Mouse (Mus musculus): Measurements from ENCODE around the gene Dapk2. TPM values are rescaled to one million over a fixed set of nuclear protein-coding genes. Genes with fewer than 3 reads are reported as not detected.

Gene Dapk2
- polyA plus RNA-seq, 1 experiment: 10.8 TPM

GRCm38 (mm10) chr9:66243240-66243639 is 85.2 kb downstream of the Dapk2 start:
- Histone ChIP-seq H3K9me3 (ENCODE audit: control insufficient read depth, low read length) (no peaks in the 10 kb centered on the region), H3K36me3 (ENCODE audit: control insufficient read depth) (peaks cover 89% of the 10 kb centered on the region), H3K4me1 (ENCODE audit: control insufficient read depth) (peaks cover 27% of the 10 kb centered on the region), H3K4me3 (replicated peaks) (no peak overlapping the region), H3K27me3 (ENCODE audit: control insufficient read depth) (no peaks in the 10 kb centered on the region)
- TF ChIP-seq TAL1 (IDR thresholded peaks at IDR 0.05; ENCODE audit: low read length) (no peak), GATA1 (IDR thresholded peaks at IDR 0.05; ENCODE audit: low read length) (no peak)

- H3K27me3 ChIP-seq (ENCODE audit: control insufficient read depth): no peaks in the 10 kb centered on the region
- H3K4me1 ChIP-seq (ENCODE audit: control insufficient read depth): peaks cover 19% of the 10 kb centered on the region
- TF ChIP-seq TAL1 (IDR thresholded peaks at IDR 0.05; ENCODE audit: low read length) (no peak), GATA1 (IDR thresholded peaks at IDR 0.05; ENCODE audit: low read length) (no peak)
- H3K4me3 ChIP-seq (replicated peaks): no peak overlapping the region
- no peaks in the 10 kb centered on the region for H3K9me3 ChIP-seq (ENCODE audit: control insufficient read depth, low read length)
- peaks cover 89% of the 10 kb centered on the region for H3K36me3 ChIP-seq (ENCODE audit: control insufficient read depth)
Measured at GRCm38 (mm10) chr9:66244079-66244478, 86.1 kb downstream of the Dapk2 start.

GRCm38 (mm10) chr9:66245707-66246106 is 87.7 kb downstream of the Dapk2 start:
- peaks cover 89% of the 10 kb centered on the region for H3K36me3 ChIP-seq (ENCODE audit: control insufficient read depth)
- H3K27me3 ChIP-seq (ENCODE audit: control insufficient read depth): no peaks in the 10 kb centered on the region
- H3K4me3 ChIP-seq (replicated peaks): no peak overlapping the region
- H3K9me3 ChIP-seq (ENCODE audit: control insufficient read depth, low read length): no peaks in the 10 kb centered on the region
- TF ChIP-seq TAL1 (IDR thresholded peaks at IDR 0.05; ENCODE audit: low read length): no peak
- H3K4me1 ChIP-seq (ENCODE audit: control insufficient read depth): peaks cover 5% of the 10 kb centered on the region

GRCm38 (mm10) chr9:66249281-66249680 is 91.3 kb downstream of the Dapk2 start:
- no peak for TF ChIP-seq GATA1 (IDR thresholded peaks at IDR 0.05; ENCODE audit: low read length)
- no peak for TF ChIP-seq TAL1 (IDR thresholded peaks at IDR 0.05; ENCODE audit: low read length)
- H3K36me3 ChIP-seq (ENCODE audit: control insufficient read depth): peaks cover 95% of the 10 kb centered on the region
- H3K27me3 ChIP-seq (ENCODE audit: control insufficient read depth): no peaks in the 10 kb centered on the region
- no peak overlapping the region for H3K4me3 ChIP-seq (replicated peaks)
- H3K9me3 ChIP-seq (ENCODE audit: control insufficient read depth, low read length): no peaks in the 10 kb centered on the region
- no peaks in the 10 kb centered on the region for H3K4me1 ChIP-seq (ENCODE audit: control insufficient read depth)

DNA sequence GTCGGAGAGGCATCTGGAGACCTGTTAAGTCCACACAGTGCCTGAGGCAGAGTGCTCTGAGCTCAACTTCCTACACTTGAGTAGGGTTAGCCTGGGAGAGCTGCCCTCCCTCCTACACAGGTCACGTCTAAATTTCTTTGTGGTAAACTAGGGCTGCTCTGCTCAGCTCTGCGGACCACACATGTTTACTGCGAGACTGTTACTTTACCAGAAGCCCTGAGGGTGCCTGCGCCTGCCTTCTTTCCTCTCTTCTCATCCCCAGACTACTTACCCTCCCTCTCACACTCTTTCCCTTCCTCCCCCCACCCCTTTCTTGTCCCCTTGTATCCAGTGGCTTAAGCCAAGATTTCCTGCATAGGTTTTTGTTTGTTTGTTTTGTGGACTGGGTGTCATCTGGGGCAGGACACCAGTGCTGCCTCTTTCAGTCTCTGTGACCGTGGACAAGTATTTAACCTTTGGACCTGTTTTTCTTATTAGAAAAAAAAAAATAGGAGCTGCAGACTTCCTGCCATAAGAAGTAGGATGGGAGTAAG is 93.2 kb downstream of the Dapk2 start:
- Histone ChIP-seq H3K27me3 (ENCODE audit: control insufficient read depth) (no peaks in the 10 kb centered on the region), H3K9me3 (ENCODE audit: control insufficient read depth, low read length) (no peaks in the 10 kb centered on the region), H3K36me3 (ENCODE audit: control insufficient read depth) (peaks cover 95% of the 10 kb centered on the region), H3K4me3 (replicated peaks) (no peak overlapping the region), H3K4me1 (ENCODE audit: control insufficient read depth) (no peaks in the 10 kb centered on the region)
- TF ChIP-seq TAL1 (IDR thresholded peaks at IDR 0.05; ENCODE audit: low read length) (no peak), GATA1 (IDR thresholded peaks at IDR 0.05; ENCODE audit: low read length) (no peak)

DNA sequence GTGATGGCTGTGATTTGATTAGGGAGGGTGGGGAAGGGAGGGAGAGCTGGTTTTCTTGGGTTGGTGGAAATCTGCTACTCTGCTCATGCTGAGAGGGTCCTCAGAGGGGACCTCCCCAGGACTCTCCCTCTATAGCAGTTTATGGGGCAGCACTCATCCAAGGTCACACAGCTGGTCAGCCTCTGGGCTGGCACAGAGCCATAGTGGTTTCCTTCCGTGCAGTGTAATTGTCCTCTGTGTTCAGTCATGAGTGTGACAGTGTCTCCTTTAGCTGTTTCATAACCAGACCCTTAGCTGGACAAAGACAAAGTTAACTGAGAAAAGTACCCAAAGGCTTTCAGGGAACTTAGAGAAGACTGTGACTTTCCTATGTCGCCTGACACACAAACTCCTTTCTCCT is 103.7 kb downstream of the Dapk2 start:
- Histone ChIP-seq H3K4me1 (ENCODE audit: control insufficient read depth) (peaks cover 2% of the 10 kb centered on the region; the same call in 1 of the 2 replicates), H3K36me3 (ENCODE audit: control insufficient read depth) (peaks cover 49% of the 10 kb centered on the region), H3K9me3 (ENCODE audit: control insufficient read depth, low read length) (no peaks in the 10 kb centered on the region), H3K4me3 (replicated peaks) (no peak overlapping the region), H3K27me3 (ENCODE audit: control insufficient read depth) (no peaks in the 10 kb centered on the region)
- TF ChIP-seq TAL1 (IDR thresholded peaks at IDR 0.05; ENCODE audit: low read length): no peak
- TF ChIP-seq GATA1 (IDR thresholded peaks at IDR 0.05; ENCODE audit: low read length): no peak

DNA sequence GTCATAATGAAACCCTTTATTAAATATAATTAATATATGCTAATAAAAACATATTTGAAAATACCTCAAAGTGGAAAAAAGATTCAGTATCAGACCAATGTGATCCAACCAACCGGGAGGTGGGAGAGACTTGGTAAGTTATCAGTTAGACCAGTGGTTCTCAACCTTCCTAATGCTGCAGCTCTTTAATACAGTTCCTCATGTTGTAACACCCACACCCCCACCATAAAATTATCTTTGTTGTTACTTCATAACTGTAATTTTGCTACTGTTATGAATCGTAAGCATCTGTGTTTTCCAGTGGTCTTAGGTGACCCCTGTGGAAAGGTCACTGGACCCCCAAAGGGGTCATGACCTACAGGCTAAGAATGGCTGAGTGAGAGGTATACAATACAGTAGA is 105.7 kb downstream of the Dapk2 start:
- Histone ChIP-seq H3K36me3 (ENCODE audit: control insufficient read depth) (peaks cover 43% of the 10 kb centered on the region), H3K4me3 (replicated peaks) (no peak overlapping the region), H3K4me1 (ENCODE audit: control insufficient read depth) (peaks cover 2% of the 10 kb centered on the region; the same call in 1 of the 2 replicates), H3K27me3 (ENCODE audit: control insufficient read depth) (no peaks in the 10 kb centered on the region), H3K9me3 (ENCODE audit: control insufficient read depth, low read length) (no peaks in the 10 kb centered on the region)
- TF ChIP-seq TAL1 (IDR thresholded peaks at IDR 0.05; ENCODE audit: low read length) (no peak), GATA1 (IDR thresholded peaks at IDR 0.05; ENCODE audit: low read length) (no peak)

DNA sequence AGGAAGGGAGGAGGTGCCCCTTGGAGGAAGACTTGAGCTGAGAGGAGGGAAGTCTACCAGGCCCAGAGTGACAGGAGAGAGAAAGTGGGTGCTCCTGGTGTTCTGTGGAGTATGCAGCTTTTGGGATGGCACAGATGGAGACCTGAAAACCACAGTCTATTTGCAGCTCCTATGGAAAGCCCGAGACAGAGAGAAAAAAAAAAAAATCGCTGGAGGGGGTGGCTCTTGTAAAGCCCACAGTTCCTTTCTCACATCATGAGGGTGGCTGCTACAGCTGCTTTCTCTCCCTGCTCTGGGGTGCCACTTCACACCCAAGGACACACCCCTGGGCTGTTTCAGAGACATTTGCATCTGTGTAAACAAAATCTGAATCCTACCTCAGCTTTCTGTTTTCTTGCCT is 107.6 kb downstream of the Dapk2 start:
- no peaks in the 10 kb centered on the region for H3K9me3 ChIP-seq (ENCODE audit: control insufficient read depth, low read length)
- H3K4me3 ChIP-seq (replicated peaks): no peak overlapping the region
- H3K27me3 ChIP-seq (ENCODE audit: control insufficient read depth): no peaks in the 10 kb centered on the region
- peaks cover 2% of the 10 kb centered on the region; the same call in 1 of the 2 replicates for H3K4me1 ChIP-seq (ENCODE audit: control insufficient read depth)
- no peak for TF ChIP-seq GATA1 (IDR thresholded peaks at IDR 0.05; ENCODE audit: low read length)
- TF ChIP-seq TAL1 (IDR thresholded peaks at IDR 0.05; ENCODE audit: low read length): no peak
- H3K36me3 ChIP-seq (ENCODE audit: control insufficient read depth): peaks cover 53% of the 10 kb centered on the region

DNA sequence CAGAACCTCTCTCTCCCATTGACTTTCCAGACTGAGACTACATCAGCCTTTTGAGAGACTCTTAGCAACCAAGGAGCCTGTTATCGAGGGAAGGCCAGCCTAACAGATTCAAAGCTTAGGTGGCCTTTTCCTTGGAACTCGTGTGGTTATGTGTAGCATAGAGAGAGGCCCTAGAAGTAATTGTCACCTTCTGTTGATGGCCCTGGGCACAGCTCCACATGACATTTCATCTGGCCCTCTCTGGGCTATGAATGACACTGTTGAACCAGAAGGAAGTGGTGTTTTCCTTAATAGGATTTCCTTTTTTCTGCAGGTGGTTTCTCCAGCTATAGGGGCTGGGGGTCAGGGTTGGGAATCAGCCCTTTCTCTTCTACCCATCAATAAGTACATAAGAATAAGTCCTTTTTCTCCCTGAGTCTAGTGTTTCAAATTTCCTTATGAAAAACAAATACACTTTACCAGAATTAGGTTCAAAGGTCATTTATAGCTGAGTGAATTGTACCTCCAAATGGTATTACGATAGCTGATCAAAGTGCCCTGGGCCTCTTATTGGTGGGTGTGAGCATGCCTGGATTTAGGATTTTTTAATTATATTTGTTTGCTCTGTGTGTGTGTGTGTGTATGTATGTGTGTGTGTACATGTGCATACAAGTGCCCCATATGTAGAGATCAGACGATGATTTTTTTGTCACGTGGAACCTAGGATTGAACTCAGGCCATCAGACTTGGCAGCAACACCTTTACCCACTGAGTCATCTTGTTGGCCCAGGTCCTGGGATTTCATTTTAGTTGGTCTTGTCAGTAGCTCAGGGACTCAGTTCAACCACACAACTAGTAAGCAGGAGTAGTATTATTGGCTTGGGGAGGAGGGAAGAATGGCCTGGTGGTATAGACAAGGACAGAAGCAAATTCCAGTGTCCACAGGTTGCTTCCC is 108.5 kb downstream of the Dapk2 start:
- peaks cover 57% of the 10 kb centered on the region for H3K36me3 ChIP-seq (ENCODE audit: control insufficient read depth)
- TF ChIP-seq TAL1 (IDR thresholded peaks at IDR 0.05; ENCODE audit: low read length): no peak
- no peak for TF ChIP-seq GATA1 (IDR thresholded peaks at IDR 0.05; ENCODE audit: low read length)
- H3K4me3 ChIP-seq (replicated peaks): no peak overlapping the region

More for the DNA sequence above, 108.5 kb downstream of the Dapk2 start:
- H3K27me3 ChIP-seq (ENCODE audit: control insufficient read depth): no peaks in the 10 kb centered on the region
- H3K4me1 ChIP-seq (ENCODE audit: control insufficient read depth): peaks cover 2% of the 10 kb centered on the region; the same call in 1 of the 2 replicates
- H3K9me3 ChIP-seq (ENCODE audit: control insufficient read depth, low read length): no peaks in the 10 kb centered on the region
